Mouse (Mus musculus): ENCODE measurements at regions not wholly inside any gene's neighbourhood (a gene's known extent, or its start where the extent isn't known, plus 50 kb on each side); places are given as distances from the start of the nearest gene placed in this dataset.

GRCm38 (mm10) chr12:112309781-112310180, 163.8 kb downstream of the Kif26a start:
- Histone ChIP-seq H3K27me3 (ENCODE audit: control insufficient read depth, insufficient read depth, low read length) (no peaks in the 10 kb centered on the region), H3K36me3 (ENCODE audit: control insufficient read depth, insufficient read depth, low read length) (no peaks in the 10 kb centered on the region), H3K4me3 (ENCODE audit: control insufficient read depth, low read depth, low read length) (no peak overlapping the region), H3K27ac (ENCODE audit: control insufficient read depth, insufficient read depth, low read depth, low read length) (no peak overlapping the region), H3K4me1 (ENCODE audit: control insufficient read depth, insufficient read depth, low read length) (no peaks in the 10 kb centered on the region; the same call in 1 of the 2 replicates)
- TF ChIP-seq CTCF (IDR thresholded peaks at IDR 0.05; ENCODE audit: control insufficient read depth, insufficient read depth, insufficient replicate concordance, low read depth, low read length) (peak; percentile 76; the same call in 1 of the 2 replicates), POLR2A (IDR thresholded peaks at IDR 0.05; ENCODE audit: control insufficient read depth, low read depth, low read length) (no peak)

DNA sequence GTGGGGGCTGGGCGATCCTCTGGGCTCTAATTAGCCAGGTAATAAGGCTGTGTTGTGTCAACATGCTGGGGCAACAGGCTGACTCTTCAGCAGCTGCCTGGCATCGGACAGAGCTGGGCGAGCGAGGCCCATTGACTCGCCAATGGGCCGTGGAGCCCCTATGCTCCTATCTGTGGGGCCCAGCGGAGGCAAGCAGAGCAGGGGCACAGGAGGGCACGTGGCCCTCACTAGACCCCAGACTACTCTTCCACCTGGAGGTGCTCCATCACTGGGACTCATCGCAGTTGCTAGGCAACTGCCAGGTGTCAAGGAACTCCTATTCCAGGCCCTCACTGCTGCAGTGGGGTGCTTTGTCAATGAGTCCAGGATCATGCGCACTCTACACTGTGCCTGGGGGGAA, 164.7 kb downstream of the Kif26a start:
- H3K4me3 ChIP-seq (ENCODE audit: control insufficient read depth, low read depth, low read length), result no peak overlapping the region
- no peak overlapping the region for H3K27ac ChIP-seq (ENCODE audit: control insufficient read depth, insufficient read depth, low read depth, low read length)
- H3K4me1 ChIP-seq (ENCODE audit: control insufficient read depth, insufficient read depth, low read length), result no peaks in the 10 kb centered on the region; the same call in 1 of the 2 replicates
- H3K36me3 ChIP-seq (ENCODE audit: control insufficient read depth, insufficient read depth, low read length), result no peaks in the 10 kb centered on the region
- H3K27me3 ChIP-seq (ENCODE audit: control insufficient read depth, insufficient read depth, low read length), result no peaks in the 10 kb centered on the region
- no peak for TF ChIP-seq CTCF (IDR thresholded peaks at IDR 0.05; ENCODE audit: control insufficient read depth, insufficient read depth, insufficient replicate concordance, low read depth, low read length)
- no peak for TF ChIP-seq POLR2A (IDR thresholded peaks at IDR 0.05; ENCODE audit: control insufficient read depth, low read depth, low read length)

DNA sequence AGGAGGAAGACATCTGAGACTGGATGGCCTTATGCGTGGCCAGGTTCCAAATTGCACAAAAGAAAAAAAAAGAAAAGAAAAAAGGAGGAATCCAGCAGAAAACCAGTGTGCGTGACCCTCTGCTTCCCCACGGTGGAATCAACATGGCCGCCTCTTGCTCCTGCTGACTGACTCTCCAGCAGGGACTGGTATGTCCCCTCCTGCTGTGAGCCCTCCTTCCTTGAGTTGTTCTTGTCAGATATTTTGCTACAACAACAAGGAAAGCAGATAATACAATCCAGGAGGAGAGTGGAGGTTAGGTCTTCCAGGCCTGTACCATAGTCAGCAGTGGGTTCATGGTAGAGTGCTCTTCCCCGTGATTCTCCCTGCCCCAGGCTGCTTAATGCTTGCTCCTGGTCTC, 168.8 kb downstream of the Kif26a start:
- Histone ChIP-seq H3K27me3 (ENCODE audit: control insufficient read depth, insufficient read depth, low read length) (no peaks in the 10 kb centered on the region), H3K36me3 (ENCODE audit: control insufficient read depth, insufficient read depth, low read length) (no peaks in the 10 kb centered on the region), H3K4me1 (ENCODE audit: control insufficient read depth, insufficient read depth, low read length) (no peaks in the 10 kb centered on the region; the same call in 1 of the 2 replicates), H3K27ac (ENCODE audit: control insufficient read depth, insufficient read depth, low read depth, low read length) (no peak overlapping the region), H3K4me3 (ENCODE audit: control insufficient read depth, low read depth, low read length) (no peak overlapping the region)
- TF ChIP-seq POLR2A (IDR thresholded peaks at IDR 0.05; ENCODE audit: control insufficient read depth, low read depth, low read length) (no peak), CTCF (IDR thresholded peaks at IDR 0.05; ENCODE audit: control insufficient read depth, insufficient read depth, insufficient replicate concordance, low read depth, low read length) (no peak)

GRCm38 (mm10) chr12:112317191-112317590, 171.2 kb downstream of the Kif26a start:
- TF ChIP-seq CTCF (IDR thresholded peaks at IDR 0.05; ENCODE audit: control insufficient read depth, insufficient read depth, insufficient replicate concordance, low read depth, low read length) (no peak), POLR2A (IDR thresholded peaks at IDR 0.05; ENCODE audit: control insufficient read depth, low read depth, low read length) (no peak)
- no peaks in the 10 kb centered on the region for H3K4me1 ChIP-seq (ENCODE audit: control insufficient read depth, insufficient read depth, low read length)
- no peak overlapping the region for H3K27ac ChIP-seq (ENCODE audit: control insufficient read depth, insufficient read depth, low read depth, low read length)

GRCm38 (mm10) chr12:112318461-112318860, 170.8 kb upstream of the A530016L24Rik start:
- H3K4me3 ChIP-seq (ENCODE audit: control insufficient read depth, low read depth, low read length), result no peak overlapping the region
- no peak overlapping the region for H3K27ac ChIP-seq (ENCODE audit: control insufficient read depth, insufficient read depth, low read depth, low read length)
- H3K27me3 ChIP-seq (ENCODE audit: control insufficient read depth, insufficient read depth, low read length), result no peaks in the 10 kb centered on the region
- H3K4me1 ChIP-seq (ENCODE audit: control insufficient read depth, insufficient read depth, low read length), result no peaks in the 10 kb centered on the region
- no peaks in the 10 kb centered on the region for H3K36me3 ChIP-seq (ENCODE audit: control insufficient read depth, insufficient read depth, low read length)
- no peak for TF ChIP-seq POLR2A (IDR thresholded peaks at IDR 0.05; ENCODE audit: control insufficient read depth, low read depth, low read length)
- TF ChIP-seq CTCF (IDR thresholded peaks at IDR 0.05; ENCODE audit: control insufficient read depth, insufficient read depth, insufficient replicate concordance, low read depth, low read length), result no peak

More at GRCm38 (mm10) chr12:112317191-112317590, 171.2 kb downstream of the Kif26a start:
- no peaks in the 10 kb centered on the region for H3K27me3 ChIP-seq (ENCODE audit: control insufficient read depth, insufficient read depth, low read length)
- H3K36me3 ChIP-seq (ENCODE audit: control insufficient read depth, insufficient read depth, low read length), result no peaks in the 10 kb centered on the region
- no peak overlapping the region for H3K4me3 ChIP-seq (ENCODE audit: control insufficient read depth, low read depth, low read length)

- TF ChIP-seq POLR2A (IDR thresholded peaks at IDR 0.05; ENCODE audit: control insufficient read depth, low read depth, low read length), result no peak
- H3K27me3 ChIP-seq (ENCODE audit: control insufficient read depth, insufficient read depth, low read length), result no peaks in the 10 kb centered on the region
- no peak overlapping the region for H3K27ac ChIP-seq (ENCODE audit: control insufficient read depth, insufficient read depth, low read depth, low read length)
- H3K36me3 ChIP-seq (ENCODE audit: control insufficient read depth, insufficient read depth, low read length), result no peaks in the 10 kb centered on the region
- no peaks in the 10 kb centered on the region; the same call in 1 of the 2 replicates for H3K4me1 ChIP-seq (ENCODE audit: control insufficient read depth, insufficient read depth, low read length)
- H3K4me3 ChIP-seq (ENCODE audit: control insufficient read depth, low read depth, low read length), result no peak overlapping the region
Measured at GRCm38 (mm10) chr12:112322196-112322595, 167.1 kb upstream of the A530016L24Rik start.

GRCm38 (mm10) chr12:112327411-112327810, 161.8 kb upstream of the A530016L24Rik start:
- Histone ChIP-seq H3K4me3 (ENCODE audit: control insufficient read depth, low read depth, low read length) (no peak overlapping the region), H3K27me3 (ENCODE audit: control insufficient read depth, insufficient read depth, low read length) (no peaks in the 10 kb centered on the region), H3K27ac (ENCODE audit: control insufficient read depth, insufficient read depth, low read depth, low read length) (no peak overlapping the region), H3K4me1 (ENCODE audit: control insufficient read depth, insufficient read depth, low read length) (peaks cover 3% of the 10 kb centered on the region), H3K36me3 (ENCODE audit: control insufficient read depth, insufficient read depth, low read length) (no peaks in the 10 kb centered on the region)
- TF ChIP-seq CTCF (IDR thresholded peaks at IDR 0.05; ENCODE audit: control insufficient read depth, insufficient read depth, insufficient replicate concordance, low read depth, low read length) (no peak), POLR2A (IDR thresholded peaks at IDR 0.05; ENCODE audit: control insufficient read depth, low read depth, low read length) (no peak)
